Mouse (Mus musculus): ENCODE measurements around the gene Pex11a. TPM values are rescaled to one million over a fixed set of nuclear protein-coding genes. Genes with fewer than 3 reads are reported as not detected.

Pex11a gene
- 2.5 and 4.8 TPM in 2 replicates for polyA plus RNA-seq (2015; fragmentation: Nextera tagmentation; extraction: Ambion mirVana)

GRCm38 (mm10) chr7:79742659-79743536 lies at the start of gene Pex11a, which contains the start of gene Wdr93:
Gene Pex11a (minus strand): TSS chr7:79743131.
Gene Wdr93 (plus strand): TSS chr7:79743163.

GRCm38 (mm10) chr7:79732622-79733021 lies 10.3 kb downstream of the Pex11a start, which contains the start of gene Plin1:
Gene Plin1 (minus strand): TSS chr7:79732903.

GRCm38 (mm10) chr7:79715187-79715981 lies 27.5 kb downstream of the Pex11a start, which contains the start of gene Kif7:
Gene Kif7 (minus strand): TSS chr7:79715720.

Other genes starting within 250 kb of the Pex11a start
- gene Rhcg, start 125.5 kb downstream of the Pex11a start, polyA plus RNA-seq (2015; fragmentation: Nextera tagmentation; extraction: Ambion mirVana): 0.25 and 0.34 TPM in 2 replicates
- gene Ticrr, start 82.9 kb downstream of the Pex11a start, polyA plus RNA-seq (2015; fragmentation: Nextera tagmentation; extraction: Ambion mirVana): 7.7 and 8.4 TPM in 2 replicates
- gene Kif7, start 27.4 kb downstream of the Pex11a start, polyA plus RNA-seq (2015; fragmentation: Nextera tagmentation; extraction: Ambion mirVana): 0.60 and 1.1 TPM in 2 replicates
- 0.06 TPM in 1 of 2 replicates, not detected in the other for gene Plin1, start 10.2 kb downstream of the Pex11a start, polyA plus RNA-seq (2015; fragmentation: Nextera tagmentation; extraction: Ambion mirVana)
- not detected in 2 replicates for gene Wdr93, start within 50 bp of the Pex11a start, polyA plus RNA-seq (2015; fragmentation: Nextera tagmentation; extraction: Ambion mirVana)
- gene Mesp1, start 50.7 kb upstream of the Pex11a start, polyA plus RNA-seq (2015; fragmentation: Nextera tagmentation; extraction: Ambion mirVana): not detected in 2 replicates
- 0.06 and 0.49 TPM in 2 replicates for gene Mesp2, start 67.6 kb upstream of the Pex11a start, polyA plus RNA-seq (2015; fragmentation: Nextera tagmentation; extraction: Ambion mirVana)
- 5.6 and 5.8 TPM in 2 replicates for gene Anpep, start 117.9 kb upstream of the Pex11a start, polyA plus RNA-seq (2015; fragmentation: Nextera tagmentation; extraction: Ambion mirVana)
- 10.5 and 11.7 TPM in 2 replicates for gene Ap3s2, start 177.5 kb upstream of the Pex11a start, polyA plus RNA-seq (2015; fragmentation: Nextera tagmentation; extraction: Ambion mirVana)
- gene Arpin, start 192.2 kb upstream of the Pex11a start, polyA plus RNA-seq (2015; fragmentation: Nextera tagmentation; extraction: Ambion mirVana): 4.0 and 4.9 TPM in 2 replicates